In genomic region chr2:144052410-144053065, GRCm38 (mm10) we compare ENCODE assay signal across 9 mouse cellular contexts. TPM values are rescaled to one million over a fixed set of nuclear protein-coding genes. Genes with fewer than 3 reads are reported as not detected.
DNase-seq lines count a peak whose midpoint lies in the region; ATAC-seq lines count a peak whose summit lies in the region.
"Had no signal": no experiment of that assay in that cellular context is flagged by ENCODE, and none has a peak within 500 bp of the region (broad histone marks: within the 10 kb centered on the region; RNA-seq: fewer than 3 reads in every experiment).

No protein-coding gene starts in this region.

- 91% methylated on average over 8 of the region's 8 CpGs for WGBS in hindbrain, embryonic 13.5 days
- 92% methylated on average over 8 of the region's 8 CpGs for WGBS in hindbrain, embryonic 11.5 days

- H3K4me2 ChIP-seq in hindbrain, embryonic 13.5 days, result no peak overlapping the region
- H3K4me2 ChIP-seq in hindbrain, embryonic 11.5 days (replicated peaks; ENCODE audit: low read depth, low read length), result no peak overlapping the region
- H3K4me2 ChIP-seq: limb, embryonic 12.5 days had no signal

- no peak overlapping the region for H3K27ac ChIP-seq in hindbrain, embryonic 13.5 days
- no peak overlapping the region for H3K27ac ChIP-seq in hindbrain, embryonic 11.5 days (ENCODE audit: low read depth, low read length)
- H3K27ac ChIP-seq: limb, embryonic 12.5 days had no signal

- no peak for DNase-seq in hindbrain, embryonic 11.5 days (ENCODE audit: low spot score)
- DNase-seq in gastrocnemius, postnatal 14 days, result peak; percentile 72
- peak; percentile 38 to 40 for DNase-seq in left cerebral cortex, adult 18-20 months (ENCODE audit: low spot score in 2 of 2)
- peak; percentile 78 for DNase-seq in right cerebral cortex, postnatal 4 days
- DNase-seq in testis, postnatal 14 days (ENCODE audit: low spot score), result no peak
- DNase-seq in kidney, adult 8-10 months, result no peak

- intact Hi-C loops in gastrocnemius, postnatal 14 days (cut with DNase I; ENCODE audit: low total_unique reads), result no loop called here

- H3K4me1 ChIP-seq in hindbrain, embryonic 13.5 days (replicated peaks), result no peaks in the 10 kb centered on the region
- H3K4me1 ChIP-seq in hindbrain, embryonic 11.5 days (replicated peaks; ENCODE audit: control insufficient read depth, insufficient read depth, low read length), result no peaks in the 10 kb centered on the region
- H3K4me1 ChIP-seq: limb, embryonic 12.5 days had no signal

- 0 out of 2 replicates have a peak, but pooled peaks have one; percentile 36 for ATAC-seq in hindbrain, embryonic 13.5 days (ENCODE audit: low FRiP score)
- no peak for ATAC-seq in hindbrain, embryonic 11.5 days (ENCODE audit: low FRiP score)
- ATAC-seq in cerebellum, adult (ENCODE audit: insufficient number of reproducible peaks, low FRiP score, low TSS enrichment), result peak; percentile 67

- no peak overlapping the region for H3K9ac ChIP-seq in hindbrain, embryonic 13.5 days
- no peak overlapping the region for H3K9ac ChIP-seq in hindbrain, embryonic 11.5 days (ENCODE audit: low read depth, low read length)
- H3K9ac ChIP-seq: limb, embryonic 12.5 days had no signal

- no peaks in the 10 kb centered on the region for H3K36me3 ChIP-seq in hindbrain, embryonic 13.5 days
- H3K36me3 ChIP-seq in hindbrain, embryonic 11.5 days (ENCODE audit: control insufficient read depth, insufficient read depth, low read length), result no peaks in the 10 kb centered on the region
- H3K36me3 ChIP-seq: limb, embryonic 12.5 days had no signal

- H3K9me3 ChIP-seq in hindbrain, embryonic 13.5 days, result no peaks in the 10 kb centered on the region
- H3K9me3 ChIP-seq in hindbrain, embryonic 11.5 days (ENCODE audit: control insufficient read depth, low read length), result no peaks in the 10 kb centered on the region
- H3K9me3 ChIP-seq: limb, embryonic 12.5 days had no signal

- no peaks in the 10 kb centered on the region for H3K27me3 ChIP-seq in hindbrain, embryonic 13.5 days
- no peaks in the 10 kb centered on the region for H3K27me3 ChIP-seq in hindbrain, embryonic 11.5 days (ENCODE audit: control insufficient read depth, insufficient read depth, low read length)
- H3K27me3 ChIP-seq: limb, embryonic 12.5 days had no signal

- H3K4me3 ChIP-seq in hindbrain, embryonic 13.5 days, result no peak overlapping the region
- H3K4me3 ChIP-seq in hindbrain, embryonic 11.5 days (ENCODE audit: low read depth, low read length), result no peak overlapping the region
- H3K4me3 ChIP-seq: limb, embryonic 12.5 days had no signal

RNA-seq across cellular contexts. Expression of gene Banf2, which starts 19.7 kb away (rescaled TPM):
- polyA plus RNA-seq in hindbrain, embryonic 13.5 days (2015; fragmentation: Nextera tagmentation; extraction: Ambion mirVana), result not detected in 2 replicates
- polyA plus RNA-seq in hindbrain, embryonic 11.5 days (2014; fragmentation: Nextera tagmentation; extraction: Ambion mirVana), result not detected in 2 replicates
- not detected for total RNA-seq in gastrocnemius, postnatal 14 days (2021)
- not detected for total RNA-seq in left cerebral cortex, adult 18-20 months (2021)
- polyA plus RNA-seq: limb, embryonic 12.5 days had no signal

RNA-seq across cellular contexts. Expression of gene Rrbp1, which starts 41.5 kb away (rescaled TPM):
- 37.3 and 40.0 TPM in 2 replicates for polyA plus RNA-seq in hindbrain, embryonic 13.5 days (2015; fragmentation: Nextera tagmentation; extraction: Ambion mirVana)
- polyA plus RNA-seq in hindbrain, embryonic 11.5 days (2014; fragmentation: Nextera tagmentation; extraction: Ambion mirVana), result 41.6 and 63.9 TPM in 2 replicates
- total RNA-seq in gastrocnemius, postnatal 14 days (2021), result 10 to 100 TPM; 73.6 to 99.8 TPM
- total RNA-seq in left cerebral cortex, adult 18-20 months (2021), result 10 to 100 TPM; 57.2 to 58.9 TPM

Comparison
In these comparisons a context has a peak if more than half of its experiments do, and no peak if none do; other contexts are left out.
1. DNase-seq: peak in gastrocnemius, postnatal 14 days (single experiment), left cerebral cortex, adult 18-20 months (2 of 2) and right cerebral cortex, postnatal 4 days (single experiment); none in hindbrain, embryonic 11.5 days (single experiment), testis, postnatal 14 days (single experiment) and kidney, adult 8-10 months (0 of 2).